Mouse (Mus musculus) liver, embryonic 11.5 days (tissue): ENCODE data around the gene Cldn22. TPM values are rescaled to one million over a fixed set of nuclear protein-coding genes. Genes with fewer than 3 reads are reported as not detected.

Experiments
- ATAC-seq: fragments of 200-750 bp; cut with Nextera tagmentation; replicated peaks from 2 replicates; pipeline ENCODE4 v1.8.0; 2017; ENCODE audit warnings: moderate number of reproducible peaks, mild to moderate bottlenecking, moderate TSS enrichment, moderate library complexity; ENCODE audit not compliant: low FRiP score
- DNase-seq: peaks from one replicate; pipeline ENCODE4 v3.0.0-alpha.2; 2017; ENCODE audit warnings: low spot score
- H3K27ac ChIP-seq: fragments of 300-500 bp; sonication (generic); 2 replicates; pipeline ENCODE4 v1.5.1; 2014; ENCODE audit warnings: mild to moderate bottlenecking, low read depth, low read length, control low read depth
- H3K27me3 ChIP-seq: fragments of 300-500 bp; sonication (generic); replicated peaks from 2 replicates; pipeline ENCODE4 v1.6.1; 2014; ENCODE audit warnings: low read length, mixed read lengths; ENCODE audit not compliant: control insufficient read depth, insufficient read depth
- H3K36me3 ChIP-seq: fragments of 300-500 bp; sonication (generic); 2 replicates; pipeline ENCODE4 v1.6.1; 2014; ENCODE audit warnings: mild to moderate bottlenecking, low read length, moderate library complexity, mixed read lengths; ENCODE audit not compliant: control insufficient read depth, insufficient read depth
- H3K4me1 ChIP-seq: fragments of 300-500 bp; sonication (generic); replicated peaks from 2 replicates; pipeline ENCODE4 v1.6.1; 2014; ENCODE audit warnings: low read length, mixed read lengths; ENCODE audit not compliant: control insufficient read depth, insufficient read depth
- H3K4me2 ChIP-seq: fragments of 300-500 bp; sonication (generic); 2 replicates; pipeline ENCODE4 v1.6.1; 2014; ENCODE audit warnings: mild to moderate bottlenecking, control low read depth, moderate library complexity
- H3K4me3 ChIP-seq: fragments of 300-500 bp; sonication (generic); 2 replicates; pipeline ENCODE4 v1.5.1; 2014; ENCODE audit warnings: low read depth, low read length, control low read depth
- H3K9ac ChIP-seq: fragments of 300-500 bp; sonication (generic); 2 replicates; pipeline ENCODE4 v1.6.1; 2014; ENCODE audit warnings: low read depth, low read length, control low read depth
- H3K9me3 ChIP-seq: fragments of 300-500 bp; sonication (generic); 2 replicates; pipeline ENCODE4 v1.6.1; 2016; ENCODE audit warnings: low read length, inconsistent platforms, mixed read lengths; ENCODE audit not compliant: control insufficient read depth
- WGBS: fragments of 180-500 bp; shearing (Covaris S2); extraction: QIAGEN DNeasy Blood & Tissue Kit; methylation state at CpG from one replicate; pipeline ENCODE4 v1.1.7; 2014; 5-methylcytosine and 5-hydroxymethylcytosine counted together
- polyA plus RNA-seq: library from polyadenylated mRNA; unstranded; fragments of >200 nt; fragmentation: Nextera tagmentation; extraction: Ambion mirVana; gene quantifications from 2 replicates; pipeline ENCODE4 v1.2.1, GENCODE M21; 2014

The Cldn22 gene
- polyA plus RNA-seq, 1 experiment from 2014 or later, result not detected

DNA sequence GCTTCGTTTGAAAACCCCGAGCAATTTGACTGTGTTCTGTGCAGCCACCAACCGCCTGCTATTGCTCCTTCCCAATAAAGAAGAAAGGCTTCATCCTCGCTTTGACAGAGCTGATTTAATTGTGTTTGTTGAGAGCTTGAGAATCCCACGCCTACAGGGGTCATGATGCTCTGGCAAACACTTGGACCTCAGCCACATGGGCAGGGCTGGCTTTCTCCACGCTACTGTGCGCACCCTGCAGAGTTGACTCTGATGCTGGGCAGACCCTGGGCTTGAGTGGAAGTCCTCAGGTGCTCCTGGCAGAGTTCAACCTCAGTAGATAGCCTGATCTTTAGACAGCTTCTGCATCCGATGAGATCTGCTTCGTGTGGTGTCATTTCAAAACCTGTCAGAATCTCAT lies 32.3 kb upstream of the Cldn22 start:
- H3K27me3 ChIP-seq, result no peaks in the 10 kb centered on the region
- no peaks in the 10 kb centered on the region for H3K4me1 ChIP-seq
- WGBS, result 79% methylated on average over 9 of the region's 9 CpGs
- ATAC-seq (no peak), DNase-seq (no peak)
- no peaks in the 10 kb centered on the region for H3K9me3 ChIP-seq
- no peak overlapping the region for H3K4me3 ChIP-seq
- H3K27ac ChIP-seq, result no peak overlapping the region
- H3K9ac ChIP-seq, result no peak overlapping the region
- no peak overlapping the region for H3K4me2 ChIP-seq
- H3K36me3 ChIP-seq, result no peaks in the 10 kb centered on the region

DNA sequence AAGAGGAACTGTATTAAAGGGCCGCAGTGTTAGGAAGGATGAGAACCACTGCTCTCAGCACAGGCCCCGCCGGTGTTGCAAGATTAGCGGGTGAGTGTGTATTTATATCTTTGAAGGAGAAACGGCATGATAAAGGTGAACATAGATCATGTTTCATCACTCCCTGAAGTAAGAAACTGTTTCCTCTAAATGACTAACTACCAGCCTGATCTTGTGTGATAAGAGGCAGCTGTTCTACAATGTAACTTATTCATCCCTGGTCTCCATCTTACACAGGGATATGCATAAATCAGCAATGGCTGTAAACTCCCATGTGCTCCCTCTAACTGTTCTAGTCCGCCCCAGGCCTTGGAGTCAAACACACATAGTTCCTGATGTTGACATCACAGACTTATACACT lies 24.8 kb upstream of the Cldn22 start:
- Histone ChIP-seq H3K9ac (no peak overlapping the region), H3K36me3 (no peaks in the 10 kb centered on the region), H3K9me3 (no peaks in the 10 kb centered on the region), H3K4me3 (no peak overlapping the region), H3K4me1 (no peaks in the 10 kb centered on the region), H3K4me2 (no peak overlapping the region), H3K27me3 (no peaks in the 10 kb centered on the region), H3K27ac (no peak overlapping the region)
- 64% methylated on average over 6 of the region's 6 CpGs for WGBS
- DNase-seq (no peak), ATAC-seq (no peak)

DNA sequence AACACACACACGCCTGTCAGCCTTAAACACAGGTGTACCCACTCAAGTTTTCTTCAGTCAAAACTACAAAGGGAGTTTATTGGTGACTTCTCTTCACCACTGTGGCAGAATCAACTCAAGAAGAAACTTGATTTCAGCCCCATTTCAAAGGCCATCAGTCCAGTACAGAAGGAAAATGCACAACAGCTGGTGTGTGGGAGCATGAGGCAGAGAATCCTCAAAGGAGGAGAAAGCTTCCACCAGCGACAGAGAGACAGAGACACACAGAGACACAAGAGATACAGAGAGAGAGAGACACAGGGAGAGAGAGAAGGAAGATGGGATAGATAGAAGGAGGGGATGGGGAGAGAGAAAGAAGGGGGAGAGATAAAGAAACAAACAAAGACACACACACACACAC lies 21.9 kb upstream of the Cldn22 start:
- 78% methylated on average over 2 of the region's 2 CpGs for WGBS

DNA sequence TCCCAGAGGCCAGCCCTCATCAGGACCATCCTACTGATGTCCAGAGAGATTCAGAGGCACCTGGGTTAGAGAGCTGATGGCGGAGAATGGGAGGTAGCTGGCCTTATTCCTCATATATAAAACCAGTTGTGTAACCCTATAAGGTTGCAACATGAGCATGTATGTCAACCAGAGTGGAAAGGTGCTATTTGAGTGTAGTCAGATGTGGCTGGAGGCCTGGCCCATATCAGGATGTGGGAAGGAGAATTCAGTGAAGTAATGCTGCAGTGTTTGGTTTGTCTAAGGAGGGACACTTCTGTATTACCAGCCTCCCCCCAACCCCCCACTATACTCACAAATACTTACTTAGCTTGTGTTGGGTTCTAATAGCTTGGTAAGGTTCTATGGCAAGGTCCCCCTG lies 20.0 kb upstream of the Cldn22 start:
- DNase-seq (no peak), ATAC-seq (no peak)
- Histone ChIP-seq H3K9ac (no peak overlapping the region), H3K4me1 (0 out of 2 replicates have a peak, but pooled peaks cover 2% of the 10 kb centered on the region), H3K27ac (no peak overlapping the region), H3K9me3 (no peaks in the 10 kb centered on the region), H3K4me3 (no peak overlapping the region), H3K36me3 (no peaks in the 10 kb centered on the region), H3K27me3 (no peaks in the 10 kb centered on the region), H3K4me2 (no peak overlapping the region)
- 84% methylated on average over 1 of the region's 1 CpGs for WGBS

More for the DNA sequence above, 21.9 kb upstream of the Cldn22 start:
- no peak overlapping the region for H3K9ac ChIP-seq
- H3K4me2 ChIP-seq, result no peak overlapping the region
- H3K27ac ChIP-seq, result no peak overlapping the region
- H3K9me3 ChIP-seq, result no peaks in the 10 kb centered on the region
- 0 out of 2 replicates have a peak, but pooled peaks cover 2% of the 10 kb centered on the region for H3K4me1 ChIP-seq
- ATAC-seq, result no peak
- no peak for DNase-seq
- no peaks in the 10 kb centered on the region for H3K27me3 ChIP-seq
- no peaks in the 10 kb centered on the region for H3K36me3 ChIP-seq
- H3K4me3 ChIP-seq, result no peak overlapping the region

DNA sequence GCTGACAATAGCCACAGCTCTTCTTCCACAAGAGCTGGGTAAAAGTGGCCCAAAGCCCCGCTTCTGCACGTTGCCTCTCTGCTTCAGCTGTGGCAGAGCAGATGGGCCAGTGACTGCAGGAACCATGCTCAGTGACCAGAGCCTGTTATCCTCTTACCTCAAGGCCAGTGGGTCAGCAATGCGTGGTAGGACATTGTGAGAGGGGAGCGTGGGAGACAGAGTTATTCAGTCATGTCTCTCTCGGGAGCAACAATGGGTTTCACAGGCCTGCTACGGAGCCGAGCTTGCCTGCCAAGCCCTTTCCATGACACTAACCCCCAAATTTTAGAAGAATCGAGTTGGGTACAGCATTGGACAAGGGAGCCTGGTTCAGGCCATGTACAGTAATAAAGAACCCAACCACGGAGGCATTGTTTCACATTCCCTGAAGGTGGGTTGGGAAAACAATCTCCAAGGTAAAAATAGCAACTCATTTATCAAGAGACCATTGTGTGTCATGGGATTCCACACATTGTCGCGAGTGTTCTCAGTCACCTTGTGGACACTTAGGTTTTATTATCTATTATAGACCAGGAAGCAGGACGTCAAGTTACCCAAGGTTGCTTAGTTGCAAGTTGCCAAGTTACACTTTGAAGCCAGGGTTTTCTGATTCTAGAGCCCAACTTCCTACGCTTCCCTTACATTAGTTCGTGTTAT lies 14.2 kb upstream of the Cldn22 start:
- WGBS, result 80% methylated on average over 14 of the region's 14 CpGs
- no peak overlapping the region for H3K27ac ChIP-seq
- DNase-seq, result no peak
- H3K9ac ChIP-seq, result no peak overlapping the region
- H3K27me3 ChIP-seq, result no peaks in the 10 kb centered on the region
- no peak overlapping the region for H3K4me3 ChIP-seq
- H3K4me2 ChIP-seq, result no peak overlapping the region
- H3K4me1 ChIP-seq, result 0 out of 2 replicates have a peak, but pooled peaks cover 2% of the 10 kb centered on the region
- H3K9me3 ChIP-seq, result no peaks in the 10 kb centered on the region
- no peak for ATAC-seq
- no peaks in the 10 kb centered on the region for H3K36me3 ChIP-seq

DNA sequence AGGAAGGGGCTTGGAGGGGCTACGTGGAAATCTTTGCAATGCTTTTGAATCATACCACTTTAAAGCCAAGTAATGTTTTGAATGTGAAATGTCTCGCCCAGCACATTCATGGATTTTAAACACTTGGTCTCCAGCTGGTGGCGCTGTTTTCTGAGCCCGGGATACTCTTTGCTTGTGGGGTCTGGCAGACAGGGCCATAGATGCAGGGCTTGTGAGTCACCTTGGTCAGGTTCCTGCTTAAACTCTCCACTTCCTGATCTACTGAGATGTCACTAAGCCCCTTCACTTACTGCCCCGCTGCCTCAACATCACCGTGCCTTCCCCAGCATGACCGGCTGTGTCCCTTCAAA lies 13.6 kb upstream of the Cldn22 start:
- H3K4me1 ChIP-seq, result 0 out of 2 replicates have a peak, but pooled peaks cover 2% of the 10 kb centered on the region
- no peaks in the 10 kb centered on the region for H3K27me3 ChIP-seq
- H3K27ac ChIP-seq, result no peak overlapping the region
- WGBS, result 73% methylated on average over 7 of the region's 7 CpGs
- ATAC-seq (no peak), DNase-seq (no peak)
- H3K9me3 ChIP-seq, result no peaks in the 10 kb centered on the region
- no peak overlapping the region for H3K4me3 ChIP-seq
- no peaks in the 10 kb centered on the region for H3K36me3 ChIP-seq
- no peak overlapping the region for H3K4me2 ChIP-seq
- no peak overlapping the region for H3K9ac ChIP-seq

DNA sequence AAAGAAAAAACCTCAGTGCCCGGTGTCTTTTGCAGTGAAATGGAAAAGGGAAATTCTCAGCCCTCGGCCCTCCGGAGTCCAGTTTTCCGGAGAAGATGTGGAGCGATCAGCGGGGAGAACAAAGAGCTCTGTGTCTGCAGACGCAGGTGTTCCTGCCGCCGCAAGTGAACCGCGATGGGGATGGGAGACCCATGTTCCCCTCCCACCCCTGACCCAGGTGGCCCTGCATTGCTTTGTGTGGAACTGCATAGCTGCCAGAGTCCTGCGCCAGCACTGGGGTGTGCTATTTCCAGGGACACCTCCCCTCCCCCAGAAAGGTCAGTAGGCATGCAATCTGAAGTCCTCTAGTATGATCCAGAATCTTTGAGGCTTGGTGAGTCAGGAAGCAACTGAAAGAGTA lies 13.1 kb upstream of the Cldn22 start:
- H3K9me3 ChIP-seq, result no peaks in the 10 kb centered on the region
- no peak overlapping the region for H3K27ac ChIP-seq
- no peaks in the 10 kb centered on the region for H3K36me3 ChIP-seq
- 0 out of 2 replicates have a peak, but pooled peaks cover 2% of the 10 kb centered on the region for H3K4me1 ChIP-seq
- no peak overlapping the region for H3K4me2 ChIP-seq
- H3K9ac ChIP-seq, result no peak overlapping the region
- ATAC-seq (no peak), DNase-seq (no peak)
- WGBS, result 88% methylated on average over 12 of the region's 12 CpGs
- no peaks in the 10 kb centered on the region for H3K27me3 ChIP-seq
- no peak overlapping the region for H3K4me3 ChIP-seq

DNA sequence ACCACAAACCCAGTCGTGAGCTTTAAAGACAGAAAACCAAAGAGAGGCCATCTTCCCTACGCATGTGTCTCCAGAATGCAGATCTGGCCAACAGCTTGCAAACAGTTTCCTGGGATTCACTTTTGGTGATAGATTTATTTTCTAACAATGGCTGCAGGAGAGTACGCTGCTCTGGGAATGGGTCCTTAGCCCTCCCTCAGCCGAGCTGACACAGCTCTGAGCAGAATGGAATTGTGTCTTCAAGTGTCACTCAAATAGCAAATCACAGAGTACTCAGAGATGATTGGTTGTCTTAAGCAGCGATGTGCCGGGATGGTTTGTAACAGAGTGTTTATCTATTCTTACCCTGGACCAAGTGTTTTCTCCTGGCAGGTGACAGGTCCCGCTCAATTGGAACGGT lies 5.2 kb upstream of the Cldn22 start:
- no peak overlapping the region for H3K27ac ChIP-seq
- H3K9me3 ChIP-seq, result no peaks in the 10 kb centered on the region
- whole genome bisulfite sequencing, result 83% methylated on average over 8 of the region's 8 CpGs
- no peaks in the 10 kb centered on the region for H3K4me1 ChIP-seq
- DNase-seq (no peak), ATAC-seq (no peak)
- H3K36me3 ChIP-seq, result no peaks in the 10 kb centered on the region
- H3K9ac ChIP-seq, result no peak overlapping the region
- H3K4me2 ChIP-seq, result no peak overlapping the region
- H3K27me3 ChIP-seq, result no peaks in the 10 kb centered on the region
- no peak overlapping the region for H3K4me3 ChIP-seq
